23 mouse cellular contexts compared by ENCODE assay signal in genomic region chr6:32359675-32360074, GRCm38 (mm10).
DNase-seq lines count a peak whose midpoint lies in the region; ATAC-seq lines count a peak whose summit lies in the region.
"Had no signal": no experiment of that assay in that cellular context is flagged by ENCODE, and none has a peak within 500 bp of the region (broad histone marks: within the 10 kb centered on the region; RNA-seq: fewer than 3 reads in every experiment).

No protein-coding gene starts in this region.

- no peak for ATAC-seq in heart, embryonic 11.5 days (replicated peaks; ENCODE audit: insufficient number of reproducible peaks, low FRiP score, low TSS enrichment)
- no peak for ATAC-seq in heart, embryonic 12.5 days (ENCODE audit: insufficient number of reproducible peaks, low FRiP score)
- ATAC-seq in kidney, embryonic 16.5 days (ENCODE audit: low FRiP score, low TSS enrichment) = peak; percentile 31; the same call in 1 of the 2 replicates
- no peak for ATAC-seq in midbrain, embryonic 14.5 days (ENCODE audit: low FRiP score, low TSS enrichment)
- ATAC-seq: intestine, embryonic 15.5 days had no signal

- no peak overlapping the region for H3K4me2 ChIP-seq in heart, embryonic 11.5 days
- no peak overlapping the region for H3K4me2 ChIP-seq in heart, embryonic 12.5 days
- H3K4me2 ChIP-seq in kidney, embryonic 16.5 days (replicated peaks; ENCODE audit: low read depth, low read length) = no peak overlapping the region
- no peak overlapping the region for H3K4me2 ChIP-seq in midbrain, embryonic 14.5 days (ENCODE audit: low read length)
- H3K4me2 ChIP-seq: embryonic facial prominence, embryonic 15.5 days; intestine, embryonic 15.5 days; limb, embryonic 13.5 days; liver, embryonic 13.5 days; lung, embryonic 14.5 days had no signal

- no peak for DNase-seq in kidney, postnatal 10 days
- DNase-seq in left cerebral cortex, adult 18-20 months (ENCODE audit: low spot score in 2 of 2) = peak; percentile 38 to 50
- peak; percentile 29 to 86 for DNase-seq in left cerebral cortex, postnatal 25 days (ENCODE audit: low spot score in 2 of 2)
- no peak for DNase-seq in midbrain, embryonic 14.5 days
- no peak for DNase-seq in gastrocnemius, postnatal 10 days
- DNase-seq: adrenal gland, postnatal 36 days; B cell, adult 2 months; cerebellum, adult 18-20 months; cerebellum, postnatal 36 days; heart, postnatal 36 days; liver, embryonic 13.5 days; lung, embryonic 14.5 days; lung, postnatal 36 days; retina, postnatal 1 day; thymus, adult 18-20 months; thymus, postnatal 4 days had no signal

- H3K36me3 ChIP-seq in heart, embryonic 11.5 days (ENCODE audit: control insufficient read depth, insufficient read depth, low read length) = no peaks in the 10 kb centered on the region
- H3K36me3 ChIP-seq in heart, embryonic 12.5 days = no peaks in the 10 kb centered on the region
- H3K36me3 ChIP-seq in kidney, embryonic 16.5 days (ENCODE audit: insufficient read depth, low read length) = no peaks in the 10 kb centered on the region
- H3K36me3 ChIP-seq in midbrain, embryonic 14.5 days (ENCODE audit: control insufficient read depth, insufficient read depth, low read length) = no peaks in the 10 kb centered on the region
- H3K36me3 ChIP-seq: embryonic facial prominence, embryonic 15.5 days; intestine, embryonic 15.5 days; limb, embryonic 13.5 days; liver, embryonic 13.5 days; midbrain, embryonic 10.5 days had no signal

- 34% methylated on average over 3 of the region's 3 CpGs for WGBS in heart, embryonic 11.5 days (ENCODE audit: insufficient replicate concordance)
- 31% methylated on average over 3 of the region's 3 CpGs for WGBS in heart, embryonic 12.5 days
- 23% methylated on average over 3 of the region's 3 CpGs for WGBS in kidney, embryonic 16.5 days
- WGBS in midbrain, embryonic 14.5 days = 81% methylated on average over 3 of the region's 3 CpGs

- H3K4me1 ChIP-seq in heart, embryonic 11.5 days (ENCODE audit: control insufficient read depth, insufficient read depth, low read length) = peaks cover 16% of the 10 kb centered on the region
- H3K4me1 ChIP-seq in heart, embryonic 12.5 days (replicated peaks) = peaks cover 45% of the 10 kb centered on the region
- no peaks in the 10 kb centered on the region for H3K4me1 ChIP-seq in kidney, embryonic 16.5 days (ENCODE audit: insufficient read depth, low read length)
- peaks cover 4% of the 10 kb centered on the region; the same call in 1 of the 2 replicates for H3K4me1 ChIP-seq in midbrain, embryonic 14.5 days (ENCODE audit: control insufficient read depth, insufficient read depth, low read length)
- H3K4me1 ChIP-seq: intestine, embryonic 15.5 days; liver, embryonic 13.5 days had no signal

- H3K27me3 ChIP-seq in heart, embryonic 11.5 days (ENCODE audit: control insufficient read depth, insufficient read depth, low read length) = no peaks in the 10 kb centered on the region
- no peaks in the 10 kb centered on the region for H3K27me3 ChIP-seq in heart, embryonic 12.5 days (replicated peaks)
- H3K27me3 ChIP-seq in kidney, embryonic 16.5 days (ENCODE audit: insufficient read depth, low read length) = no peaks in the 10 kb centered on the region
- no peaks in the 10 kb centered on the region for H3K27me3 ChIP-seq in midbrain, embryonic 14.5 days (ENCODE audit: control insufficient read depth, insufficient read depth, low read length)
- H3K27me3 ChIP-seq: embryonic facial prominence, embryonic 15.5 days; intestine, embryonic 15.5 days; limb, embryonic 13.5 days; liver, embryonic 13.5 days had no signal

- no peak overlapping the region for H3K9ac ChIP-seq in heart, embryonic 11.5 days (ENCODE audit: low read depth, low read length)
- no peak overlapping the region for H3K9ac ChIP-seq in heart, embryonic 12.5 days
- no peak overlapping the region for H3K9ac ChIP-seq in kidney, embryonic 16.5 days (replicated peaks; ENCODE audit: low read length)
- no peak overlapping the region for H3K9ac ChIP-seq in midbrain, embryonic 14.5 days (replicated peaks; ENCODE audit: low read length)
- H3K9ac ChIP-seq: embryonic facial prominence, embryonic 15.5 days; intestine, embryonic 15.5 days; limb, embryonic 13.5 days; liver, embryonic 13.5 days; lung, embryonic 14.5 days had no signal

- intact Hi-C loops in left cerebral cortex, postnatal 25 days (cut with DNase I) = loop anchor here (5.0 kb wide), 1 partner anchor 93 kb away; no protein-coding TSS in a partner anchor

- H3K27ac ChIP-seq in heart, embryonic 11.5 days (ENCODE audit: low read depth, low read length) = peak overlapping the region; percentile 15; the same call in 1 of the 2 replicates
- no peak overlapping the region for H3K27ac ChIP-seq in heart, embryonic 12.5 days (ENCODE audit: poor library complexity, severe bottlenecking)
- no peak overlapping the region for H3K27ac ChIP-seq in kidney, embryonic 16.5 days (ENCODE audit: low read length)
- no peak overlapping the region for H3K27ac ChIP-seq in midbrain, embryonic 14.5 days (replicated peaks; ENCODE audit: low read depth, low read length)
- H3K27ac ChIP-seq: embryonic facial prominence, embryonic 15.5 days; intestine, embryonic 15.5 days; limb, embryonic 13.5 days; liver, embryonic 13.5 days; midbrain, embryonic 10.5 days had no signal

- no peaks in the 10 kb centered on the region for H3K9me3 ChIP-seq in heart, embryonic 11.5 days (replicated peaks; ENCODE audit: control insufficient read depth, low read length)
- H3K9me3 ChIP-seq in heart, embryonic 12.5 days (replicated peaks) = no peaks in the 10 kb centered on the region
- no peaks in the 10 kb centered on the region for H3K9me3 ChIP-seq in kidney, embryonic 16.5 days (ENCODE audit: low read length)
- no peaks in the 10 kb centered on the region for H3K9me3 ChIP-seq in midbrain, embryonic 14.5 days (ENCODE audit: control insufficient read depth, low read length)
- H3K9me3 ChIP-seq: embryonic facial prominence, embryonic 15.5 days; intestine, embryonic 15.5 days; limb, embryonic 13.5 days; liver, embryonic 13.5 days; midbrain, embryonic 10.5 days had no signal

- H3K4me3 ChIP-seq in heart, embryonic 11.5 days (ENCODE audit: low read depth, low read length) = no peak overlapping the region
- H3K4me3 ChIP-seq in heart, embryonic 12.5 days = no peak overlapping the region
- no peak overlapping the region for H3K4me3 ChIP-seq in kidney, embryonic 16.5 days (ENCODE audit: low read length)
- H3K4me3 ChIP-seq in midbrain, embryonic 14.5 days (replicated peaks; ENCODE audit: low read depth, low read length) = no peak overlapping the region
- H3K4me3 ChIP-seq: embryonic facial prominence, embryonic 15.5 days; intestine, embryonic 15.5 days; limb, embryonic 13.5 days; liver, embryonic 13.5 days; midbrain, embryonic 10.5 days had no signal

Comparison
In these comparisons a context has a peak if more than half of its experiments do, and no peak if none do; other contexts are left out.
1. DNase-seq: peak in left cerebral cortex, adult 18-20 months (2 of 2) and left cerebral cortex, postnatal 25 days (2 of 2); none in kidney, postnatal 10 days (single experiment), midbrain, embryonic 14.5 days (single experiment) and gastrocnemius, postnatal 10 days (single experiment).